Mouse (Mus musculus) thymus, adult 2 months (tissue): ENCODE results near the gene Madd.

Experiments
- CTCF ChIP-seq: fragments of 200-500 bp; IDR thresholded peaks from 2 replicates; pipeline ENCODE4 v1.5.1; 2012; ENCODE audit warnings: mild to moderate bottlenecking, control low read depth, low read length, moderate library complexity, borderline replicate concordance; ENCODE audit not compliant: control insufficient read depth, poor library complexity, insufficient read depth; ENCODE audit errors: extremely low read depth
- POLR2A ChIP-seq: fragments of 200-500 bp; IDR thresholded peaks from 2 replicates; pipeline ENCODE4 v1.6.1; 2012; ENCODE audit warnings: mild to moderate bottlenecking, low read length, control low read depth, moderate library complexity; ENCODE audit not compliant: control insufficient read depth, poor library complexity, insufficient read depth; ENCODE audit errors: extremely low read depth

DNA sequence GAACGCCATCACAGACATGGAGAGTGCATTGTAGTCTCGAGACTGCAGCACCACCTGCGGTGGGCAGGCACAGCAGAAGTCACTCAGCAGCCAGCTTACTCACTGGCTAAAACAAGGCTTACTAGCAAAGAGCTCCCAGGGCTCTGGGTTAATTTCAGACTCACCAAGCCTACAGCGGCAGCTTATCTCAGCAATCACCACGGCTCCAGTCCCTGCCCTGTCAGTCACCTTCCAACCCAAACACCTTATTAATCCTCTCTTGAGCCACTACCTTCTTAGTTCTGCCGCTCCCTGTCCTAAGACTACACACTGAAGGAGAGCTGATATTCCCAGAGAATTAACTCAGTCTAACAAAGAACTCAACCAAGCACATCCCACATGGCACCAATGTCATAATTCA is 7.4 kb downstream of the Madd start:
- no peak for TF ChIP-seq POLR2A
- no peak for TF ChIP-seq CTCF
